ENCODE assay signal across 10 mouse cellular contexts in genomic region chr2:27916316-27916715, GRCm38 (mm10). TPM values are rescaled to one million over a fixed set of nuclear protein-coding genes. Genes with fewer than 3 reads are reported as not detected.
DNase-seq lines count a peak whose midpoint lies in the region; ATAC-seq and TF ChIP-seq lines count a peak whose summit lies in the region.
"Had no signal": no experiment of that assay in that cellular context is flagged by ENCODE, and none has a peak within 500 bp of the region (broad histone marks: within the 10 kb centered on the region; RNA-seq: fewer than 3 reads in every experiment).

No protein-coding gene starts in this region.

- ATAC-seq in intestine, embryonic 15.5 days: peak; percentile 62
- ATAC-seq: CD4-positive, CD25-positive, alpha-beta regulatory T cell, adult 4 months had no signal

- WGBS in heart, adult 2 months: 25% methylated on average over 2 of the region's 2 CpGs
- 28% methylated on average over 2 of the region's 2 CpGs for WGBS in intestine, embryonic 15.5 days

- no peaks in the 10 kb centered on the region for H3K9me3 ChIP-seq in intestine, embryonic 15.5 days
- H3K9me3 ChIP-seq: limb, embryonic 13.5 days had no signal

- no peak overlapping the region for H3K9ac ChIP-seq in heart, adult 2 months (ENCODE audit: low read depth, low read length)
- no peak overlapping the region for H3K9ac ChIP-seq in intestine, embryonic 15.5 days
- H3K9ac ChIP-seq: limb, embryonic 13.5 days had no signal

- TF ChIP-seq EP300 in heart, adult 2 months (IDR thresholded peaks at IDR 0.05; ENCODE audit: insufficient read depth, low read depth, low read length): no peak

- H3K4me3 ChIP-seq in heart, adult 2 months: no peak overlapping the region
- H3K4me3 ChIP-seq in intestine, embryonic 15.5 days (replicated peaks): no peak overlapping the region
- no peak overlapping the region for H3K4me3 ChIP-seq in layer of hippocampus, adult 2 months
- H3K4me3 ChIP-seq: limb, embryonic 13.5 days had no signal

- intact Hi-C loops in heart, adult 2 months (cut with DNase I): no loop called here

- H3K36me3 ChIP-seq in heart, adult 2 months (ENCODE audit: control insufficient read depth, insufficient read depth, low read length): no peaks in the 10 kb centered on the region
- no peaks in the 10 kb centered on the region for H3K36me3 ChIP-seq in intestine, embryonic 15.5 days

- H3K4me2 ChIP-seq in intestine, embryonic 15.5 days (replicated peaks): no peak overlapping the region
- H3K4me2 ChIP-seq: limb, embryonic 13.5 days had no signal

- peak overlapping the region; percentile 31; the same call in 1 of the 2 replicates for H3K27ac ChIP-seq in heart, adult 2 months
- no peak overlapping the region for H3K27ac ChIP-seq in intestine, embryonic 15.5 days
- no peak overlapping the region for H3K27ac ChIP-seq in layer of hippocampus, adult 2 months
- H3K27ac ChIP-seq: limb, embryonic 13.5 days had no signal

- no peaks in the 10 kb centered on the region for H3K27me3 ChIP-seq in heart, adult 2 months (ENCODE audit: control insufficient read depth, insufficient read depth, low read length)
- H3K27me3 ChIP-seq in intestine, embryonic 15.5 days (replicated peaks): no peaks in the 10 kb centered on the region
- H3K27me3 ChIP-seq: limb, embryonic 13.5 days had no signal

- TF ChIP-seq POLR2A in heart, adult 2 months (IDR thresholded peaks at IDR 0.05; ENCODE audit: insufficient read depth, low read depth, low read length): no peak

- H3K4me1 ChIP-seq in heart, adult 2 months (ENCODE audit: control insufficient read depth, insufficient read depth, low read length): peaks cover 7% of the 10 kb centered on the region
- H3K4me1 ChIP-seq in intestine, embryonic 15.5 days (replicated peaks): peaks cover 9% of the 10 kb centered on the region; the same call in 1 of the 2 replicates

- no peak for TF ChIP-seq CTCF in heart, adult 2 months (IDR thresholded peaks at IDR 0.05)
- no peak for TF ChIP-seq CTCF in layer of hippocampus, adult 2 months (conservative IDR thresholded peaks at IDR 0.05)

- H3K79me2 ChIP-seq in heart, adult 2 months (replicated peaks; ENCODE audit: control insufficient read depth, insufficient read depth, low read length): no peaks in the 10 kb centered on the region

- peak in 1 of 2 experiments; percentile 63 for DNase-seq in heart, adult 2 months
- DNase-seq in heart, adult 8-10 months (ENCODE audit: low spot score): no peak
- peak; percentile 47 for DNase-seq in NIH3T3 (ENCODE audit: low read depth)
- peak; percentile 85 to 87 for DNase-seq in adrenal gland, postnatal 36 days
- DNase-seq in layer of hippocampus, adult 2 months (ENCODE audit: low spot score in 2 of 2): no peak
- no peak for DNase-seq in cerebellum, adult 11-12 months
- DNase-seq in thymus, postnatal 14 days: no peak

RNA-seq across cellular contexts. Expression of gene Col5a1, which starts 30.1 kb away (rescaled TPM):
- total RNA-seq in heart, adult 2 months (2021): 10 to 100 TPM; 16.0 to 22.9 TPM
- polyA plus RNA-seq in heart, adult 2 months (2012; rRNA removed): 15.7 and 17.2 TPM in 2 replicates
- 10 to 100 TPM; 10.8 to 17.6 (median 15.1) TPM for total RNA-seq in heart, adult 8-10 months (2022)
- 10 to 100 TPM; 51.4 to 64.3 TPM for total RNA-seq in adrenal gland, postnatal 36 days (2021)
- 96.3 and 97.9 TPM in 2 replicates for polyA plus RNA-seq in intestine, embryonic 15.5 days (2015; fragmentation: Nextera tagmentation; extraction: Ambion mirVana)
- 1 to 10 TPM; 3.6 to 4.1 TPM for total RNA-seq in layer of hippocampus, adult 2 months (2021)
- polyA plus RNA-seq: CD4-positive, CD25-positive, alpha-beta regulatory T cell, adult 4 months had no signal

Comparison
In these comparisons a context has a peak if more than half of its experiments do, and no peak if none do; other contexts are left out.
1. DNase-seq: peak in NIH3T3 (single experiment) and adrenal gland, postnatal 36 days (2 of 2); none in heart, adult 8-10 months (single experiment), layer of hippocampus, adult 2 months (0 of 2), cerebellum, adult 11-12 months (single experiment) and thymus, postnatal 14 days (single experiment).